Mouse (Mus musculus): ENCODE measurements around the gene Igfn1.
A peak's percentile ranks its signal among the peaks of the same experiment; 100 is the strongest.

Igfn1 gene

DNA sequence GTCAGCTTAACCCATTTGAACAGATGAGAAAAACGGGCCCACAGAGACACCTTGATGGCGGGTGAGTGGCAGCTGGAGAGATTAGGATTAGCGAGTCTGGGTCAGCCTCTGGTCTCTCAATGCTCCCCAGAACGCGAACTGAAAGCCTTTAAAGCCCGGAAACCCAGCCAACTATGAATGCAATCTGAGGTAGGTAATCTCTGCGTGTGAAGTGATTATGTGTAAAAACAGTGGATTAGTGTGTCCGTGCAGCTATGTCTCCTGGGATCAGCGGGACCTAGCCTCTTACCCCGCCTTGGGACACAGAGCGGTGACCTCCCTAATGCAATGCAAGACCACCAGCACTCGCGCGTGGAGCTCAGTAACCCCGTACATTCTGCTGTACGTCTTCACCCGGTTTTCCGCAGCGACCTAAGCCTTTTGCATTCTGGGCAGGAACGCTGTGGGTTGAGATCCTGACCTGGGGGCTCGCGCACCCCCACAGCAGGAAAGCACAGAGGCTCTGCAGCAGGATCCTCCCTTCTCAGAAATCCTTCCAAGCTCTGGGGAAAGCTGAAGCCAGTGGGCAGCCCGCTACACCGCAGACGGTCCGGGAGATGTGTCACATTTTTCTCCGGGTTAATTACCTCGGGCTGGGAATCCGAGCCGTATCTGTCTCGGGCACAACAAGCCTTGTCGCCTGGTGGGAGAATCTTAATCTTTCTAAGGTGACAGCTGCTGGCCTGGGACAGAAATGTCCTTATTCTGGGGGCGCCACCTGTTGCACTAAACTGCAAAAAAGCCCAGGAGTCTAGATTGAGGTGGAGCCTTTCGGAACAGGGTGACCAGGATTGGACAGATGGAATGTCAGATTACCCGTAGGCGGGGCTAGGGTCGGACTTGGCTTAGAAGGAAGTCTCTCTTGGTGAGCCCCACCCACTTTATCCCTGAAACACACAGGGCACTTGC lies 1.3 kb upstream of the Igfn1 start, which contains the start of gene Tmem9:
Gene Tmem9 (plus strand): TSS at position 940 of the 948 bp plus-strand sequence.
- peak; percentile 10 for DNase-seq

DNA sequence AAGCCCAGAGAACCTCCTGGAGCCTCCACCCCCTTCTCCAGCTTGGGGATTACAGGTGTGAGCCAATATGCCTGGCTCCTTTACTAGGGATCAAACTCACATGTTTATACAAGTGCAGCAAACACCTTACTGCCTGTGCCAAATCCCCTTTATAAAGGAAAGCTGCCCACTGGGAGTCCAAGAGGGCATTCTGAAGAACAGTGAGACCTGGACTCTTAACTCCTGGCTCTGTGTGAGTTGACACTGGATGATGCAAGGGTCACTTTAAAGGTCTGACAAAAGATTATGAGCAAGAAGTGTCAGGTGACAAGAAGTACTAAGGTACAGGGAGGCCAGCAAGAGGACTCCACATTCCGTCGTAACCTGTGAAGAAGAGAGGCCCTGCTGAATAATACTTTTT lies 4.7 kb downstream of the Igfn1 start:
- DNase-seq, result no peak

DNA sequence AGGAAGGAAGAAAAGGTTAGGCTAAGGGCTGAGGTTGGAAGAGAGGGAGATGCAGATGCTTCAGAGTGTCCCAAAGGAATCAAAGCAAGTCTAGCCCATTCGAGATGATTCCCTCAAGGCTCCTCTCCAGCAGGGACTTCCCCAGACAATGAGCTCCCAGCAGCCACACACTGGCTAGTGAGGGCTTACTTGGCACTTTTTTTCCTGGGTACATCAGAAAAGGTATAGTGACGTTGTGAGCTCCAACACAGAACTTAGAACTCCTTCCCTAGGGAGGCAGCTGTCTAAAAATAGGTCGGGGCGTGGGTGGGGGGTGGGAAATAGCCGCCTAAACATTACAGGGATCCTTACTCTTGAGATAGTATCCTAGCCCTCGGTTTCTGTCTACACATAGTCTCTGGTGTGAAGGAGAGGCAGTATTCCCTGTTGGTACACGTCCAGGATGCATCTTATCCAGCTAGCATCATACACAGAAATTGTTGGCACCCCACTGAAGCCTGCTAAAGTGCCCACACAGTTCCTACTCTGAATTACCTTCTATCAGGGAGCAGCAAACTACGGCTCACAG lies 6.3 kb downstream of the Igfn1 start:
- DNase-seq, result no peak

DNA sequence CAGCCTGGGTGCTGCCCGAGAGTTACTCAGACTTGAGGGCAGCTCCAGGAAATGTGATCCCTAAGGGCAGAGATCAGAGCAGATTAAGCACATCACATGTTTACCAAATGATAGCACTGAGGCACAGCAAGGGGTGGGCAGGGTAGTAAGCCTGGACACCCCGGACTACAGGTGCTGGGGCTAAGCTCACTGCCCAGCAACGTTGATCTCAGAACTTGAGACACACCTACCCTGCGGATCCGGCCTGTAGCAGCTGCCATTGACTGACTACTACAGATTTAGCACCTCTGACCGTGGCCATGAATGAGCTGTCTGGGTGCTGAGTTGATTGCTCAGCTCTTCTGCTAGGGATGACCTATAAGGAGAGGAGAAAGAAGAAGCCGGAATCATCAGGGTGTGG lies 8.6 kb downstream of the Igfn1 start:
- no peak for DNase-seq

DNA sequence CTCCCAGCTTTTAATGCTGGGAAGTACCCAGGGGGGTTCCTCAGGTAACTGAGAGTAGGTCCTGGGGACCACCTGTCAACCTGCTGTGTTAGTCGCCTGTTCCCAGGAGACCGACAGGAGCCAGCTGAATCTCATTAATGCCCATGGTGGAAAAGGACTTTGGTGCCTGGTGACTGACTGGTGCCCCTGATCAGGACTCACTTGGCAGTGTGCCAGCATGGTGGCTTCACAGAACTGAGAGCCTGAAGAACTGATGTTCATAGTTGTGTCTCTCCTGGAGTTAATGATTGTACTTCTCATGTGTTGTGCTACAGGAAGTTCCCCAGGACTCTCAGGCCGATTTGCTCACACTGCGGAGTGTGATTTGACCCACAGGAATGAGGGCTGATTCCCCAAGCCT lies 12.7 kb downstream of the Igfn1 start:
- no peak for DNase-seq

DNA sequence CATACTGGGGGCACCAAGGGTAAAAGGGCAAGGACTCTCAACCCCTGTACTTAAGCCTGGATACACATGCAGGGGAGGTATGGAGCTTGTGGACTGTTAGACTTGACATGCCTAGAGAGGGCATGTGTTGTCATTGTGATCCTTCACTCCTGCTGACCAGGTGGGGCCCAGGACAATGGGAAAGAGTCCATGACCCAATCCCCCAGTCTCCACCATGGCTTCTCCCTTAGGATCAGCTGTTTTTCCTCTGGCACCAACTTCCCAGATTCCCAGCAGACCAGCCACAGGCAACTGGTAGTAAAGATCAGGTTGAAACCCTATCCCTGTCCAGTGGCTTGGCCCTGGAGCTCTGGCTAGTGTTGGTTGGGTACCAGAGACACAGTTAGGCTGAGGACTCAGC lies 16.3 kb downstream of the Igfn1 start:
- DNase-seq, result no peak

DNA sequence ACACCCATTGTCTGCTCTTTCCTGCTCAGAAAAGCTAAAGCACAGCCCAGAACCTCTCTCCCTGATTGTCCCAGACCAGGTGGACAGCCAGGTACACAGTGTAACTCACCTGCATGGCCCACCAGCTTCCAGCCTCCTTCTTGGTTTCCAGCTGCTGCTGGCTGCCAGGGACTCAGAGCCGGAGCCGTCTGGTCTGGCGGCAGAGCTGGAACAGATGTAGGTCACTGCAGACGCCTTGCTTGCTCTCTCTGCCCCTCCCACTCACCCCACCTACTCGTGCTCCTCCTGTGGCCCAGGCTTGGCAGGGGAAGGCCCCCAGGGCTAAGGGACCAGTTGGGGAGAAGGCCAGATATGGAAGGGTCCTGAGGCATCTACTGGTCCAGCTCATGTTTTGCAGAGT lies 22.0 kb downstream of the Igfn1 start:
- no peak for DNase-seq

DNA sequence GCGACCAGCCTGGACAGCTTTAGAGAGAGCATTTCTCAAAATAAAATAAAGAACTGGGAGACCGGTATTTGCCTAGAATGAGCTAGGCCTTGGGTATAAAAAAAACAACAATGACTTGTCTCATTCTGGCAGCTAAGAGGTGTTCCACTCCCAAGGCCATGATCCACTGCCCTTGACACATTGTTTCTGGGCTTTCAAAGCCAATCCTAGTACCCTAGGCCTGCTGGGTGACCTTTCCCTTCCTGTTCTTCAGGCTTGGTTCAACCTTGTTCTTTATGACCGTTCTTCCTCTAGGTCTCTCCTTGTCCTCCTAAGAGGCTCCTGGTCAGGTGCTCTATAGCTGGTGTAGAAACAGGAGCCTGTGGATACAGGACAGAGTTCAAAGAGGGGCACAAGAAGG lies 33.6 kb downstream of the Igfn1 start:
- no peak for DNase-seq

DNA sequence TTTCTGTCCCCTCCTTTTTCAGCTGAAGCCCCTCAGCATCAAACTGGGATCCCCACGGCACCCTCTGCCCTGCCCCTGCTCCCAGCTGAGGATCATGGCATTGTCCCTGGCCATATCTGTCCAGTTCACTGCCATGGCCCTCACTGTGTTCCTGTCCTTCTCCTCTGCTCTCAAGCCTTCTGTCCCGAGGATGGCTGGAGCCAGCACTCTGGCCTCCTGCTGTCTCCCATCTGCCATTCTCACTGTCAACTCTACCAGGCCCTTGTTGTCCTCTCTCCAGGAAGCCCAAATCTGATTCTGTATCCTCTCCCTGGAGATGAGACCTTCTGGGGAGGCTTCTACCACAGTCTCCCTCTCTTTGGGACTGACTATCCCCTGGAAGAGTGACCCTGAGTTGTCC lies 35.7 kb downstream of the Igfn1 start:
- DNase-seq, result peak; percentile 66

DNA sequence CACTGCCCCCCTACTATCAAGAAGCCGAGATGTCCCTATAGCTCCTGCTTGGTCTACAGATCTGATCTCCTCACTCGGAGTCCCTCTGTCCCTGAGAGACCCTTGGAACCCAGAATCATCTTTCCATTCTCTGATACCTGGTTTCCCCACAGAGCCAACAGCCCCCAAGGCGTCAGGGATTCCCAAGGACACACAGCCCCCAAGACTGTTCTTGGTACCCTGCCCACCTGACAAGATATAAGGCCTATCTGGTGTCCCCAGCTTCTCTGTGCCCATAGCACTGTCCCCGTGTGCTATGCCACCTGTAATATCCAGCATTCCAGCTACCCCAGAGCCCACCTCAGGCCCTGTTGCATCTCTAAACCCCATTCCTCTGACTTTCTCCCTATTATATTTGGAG lies 38.4 kb downstream of the Igfn1 start:
- DNase-seq, result no peak

DNA sequence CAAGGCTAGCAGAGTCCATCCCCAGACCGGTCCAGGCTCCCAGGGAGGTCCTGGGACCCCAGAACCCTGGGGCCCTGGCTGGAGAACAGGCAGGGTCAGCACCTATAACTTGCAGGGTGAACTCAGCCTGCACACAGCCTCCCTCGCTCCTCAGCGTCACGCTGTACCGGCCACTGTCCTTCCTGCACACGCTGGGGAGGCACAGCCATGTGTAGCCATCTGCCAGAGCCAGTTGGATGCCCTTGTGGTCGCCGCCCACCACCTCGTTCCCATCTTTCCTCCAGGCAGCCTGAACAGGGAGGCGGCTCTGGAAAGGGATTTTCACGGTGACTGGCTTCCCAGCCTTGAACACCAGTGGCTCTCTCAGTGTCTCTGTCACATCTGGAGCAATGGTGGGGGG lies 41.6 kb downstream of the Igfn1 start:
- DNase-seq, result no peak

DNA sequence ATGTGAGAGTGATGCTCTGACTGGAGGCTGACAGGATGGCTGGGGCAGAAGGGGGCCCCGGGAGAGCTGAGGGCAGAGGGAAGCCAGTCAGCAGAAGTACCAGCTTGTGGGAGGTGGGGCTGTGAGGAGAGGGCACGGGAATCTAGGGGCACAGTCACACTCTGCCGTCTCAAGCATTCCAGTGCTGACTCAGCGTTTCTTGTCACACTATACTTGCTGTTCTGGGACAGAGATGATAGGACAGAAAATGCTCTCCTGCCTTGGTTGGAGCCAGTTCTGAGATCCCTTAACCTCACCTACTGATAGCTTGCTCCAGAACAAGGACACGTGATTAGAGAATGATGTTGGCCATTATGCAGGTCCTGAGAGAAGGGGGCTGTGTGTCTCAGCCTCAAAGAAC lies 43.0 kb downstream of the Igfn1 start:
- DNase-seq, result no peak

DNA sequence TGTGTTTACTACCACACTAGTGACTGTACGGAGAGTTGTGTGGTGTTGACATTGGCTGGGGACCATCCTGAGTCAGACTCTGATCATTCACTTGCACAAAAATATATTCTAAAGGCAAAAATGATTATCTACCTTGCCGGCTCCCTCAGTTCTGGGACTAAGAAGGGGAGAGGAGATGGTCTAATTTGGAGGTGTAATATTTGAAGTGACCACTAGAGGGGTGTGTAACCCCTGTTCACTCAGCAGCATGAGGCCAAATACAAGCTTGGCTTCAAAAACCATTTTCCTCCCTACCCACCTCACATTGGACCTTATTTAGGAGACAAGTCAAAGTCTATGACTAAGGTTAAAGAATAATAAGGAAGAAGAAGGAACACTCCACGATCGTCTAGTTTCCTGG lies 47.7 kb downstream of the Igfn1 start:
- DNase-seq, result peak; percentile 41

DNA sequence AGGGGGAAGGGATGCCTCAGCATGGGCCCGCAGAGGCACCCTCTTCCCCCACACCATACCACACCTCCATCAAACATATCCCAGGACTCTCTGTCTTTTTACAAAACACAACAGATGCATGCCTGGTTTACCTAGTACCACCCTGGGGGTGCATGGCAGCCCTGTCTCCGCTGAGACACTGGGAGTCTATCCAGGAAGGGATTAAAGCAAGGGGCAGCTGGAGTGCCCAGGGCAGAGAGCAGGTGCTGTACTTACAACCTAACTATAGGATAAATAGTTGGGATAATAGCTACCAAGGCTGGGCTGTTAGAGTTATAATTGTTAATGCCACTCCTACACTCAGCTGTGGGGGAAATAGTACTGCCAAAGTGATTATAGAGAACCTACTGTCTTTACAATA lies 57.3 kb downstream of the Igfn1 start:
- no peak for DNase-seq

DNA sequence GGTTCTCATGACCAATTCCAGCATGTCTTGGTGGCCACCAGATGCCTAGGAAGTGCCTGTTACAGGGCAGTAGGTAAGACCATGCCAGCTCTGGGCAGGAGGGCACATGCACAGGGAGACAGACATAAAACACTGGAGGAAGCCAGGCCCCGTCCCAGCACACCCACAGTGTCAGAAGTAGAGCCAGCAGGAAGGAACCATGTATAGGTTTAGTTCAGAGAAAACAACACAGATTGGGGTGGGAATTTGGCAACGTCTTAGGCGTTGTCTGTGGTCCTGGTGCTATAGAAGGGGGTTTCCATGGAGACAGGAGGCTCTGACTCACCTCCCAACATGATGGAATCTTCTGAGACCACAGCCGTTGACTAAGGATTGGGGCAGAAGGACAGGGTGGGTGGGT lies 59.9 kb downstream of the Igfn1 start:
- no peak for DNase-seq

DNA sequence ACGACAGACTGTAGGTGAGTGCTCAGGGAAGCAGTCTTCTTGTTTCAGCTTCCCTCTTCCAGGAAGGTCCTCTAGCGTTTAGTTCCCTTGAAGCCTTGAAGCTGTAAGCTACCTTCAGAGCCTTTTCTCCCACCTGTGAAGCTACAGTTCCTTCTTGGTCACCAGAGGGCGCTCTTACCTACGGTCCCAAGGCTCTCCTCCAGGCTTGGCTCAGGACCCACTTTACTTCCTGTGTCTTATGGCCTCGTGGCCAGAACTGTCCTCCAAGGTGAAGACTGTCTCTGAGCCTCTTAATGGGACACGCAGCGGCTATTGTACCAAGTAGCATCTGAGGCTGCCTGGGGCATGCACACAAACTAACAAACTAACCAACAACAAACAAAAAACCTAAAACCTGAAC lies 60.4 kb downstream of the Igfn1 start:
- DNase-seq, result peak; percentile 29

DNA sequence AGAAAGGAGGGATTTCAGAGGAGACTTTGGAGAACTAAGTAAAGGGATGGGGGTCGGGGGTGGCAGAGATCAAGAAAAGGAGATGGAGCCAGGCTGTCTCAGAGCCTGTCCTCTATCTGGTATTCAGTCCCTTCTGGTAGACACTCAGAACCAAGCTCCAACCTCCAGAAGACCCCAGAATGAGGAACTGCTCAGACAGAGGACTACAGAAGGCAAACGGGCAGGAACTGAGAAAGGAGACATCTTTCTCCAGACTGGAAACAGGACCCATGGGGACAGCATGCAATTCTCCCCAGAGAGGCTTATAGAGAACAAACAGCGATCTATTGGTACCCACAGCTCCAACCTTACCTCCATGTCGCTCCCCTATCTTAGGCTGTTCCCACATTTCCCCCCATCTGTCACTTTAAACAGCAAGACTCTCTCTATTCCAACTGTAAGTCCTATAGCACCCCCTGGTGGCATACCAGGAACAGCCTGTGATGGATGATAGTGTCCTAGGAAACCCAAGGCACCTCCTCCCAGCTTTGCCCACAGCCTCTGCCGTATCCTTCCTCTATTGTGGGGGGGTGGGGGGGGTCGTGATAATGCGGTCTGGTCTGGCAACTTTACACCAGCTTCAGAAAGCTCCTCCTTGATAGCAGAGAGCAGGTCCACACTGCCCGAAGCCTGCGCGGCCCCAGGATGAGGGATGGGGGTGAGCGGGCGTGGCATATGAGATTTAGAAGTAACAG lies 61.4 kb downstream of the Igfn1 start:
- DNase-seq, result peak; percentile 82

DNA sequence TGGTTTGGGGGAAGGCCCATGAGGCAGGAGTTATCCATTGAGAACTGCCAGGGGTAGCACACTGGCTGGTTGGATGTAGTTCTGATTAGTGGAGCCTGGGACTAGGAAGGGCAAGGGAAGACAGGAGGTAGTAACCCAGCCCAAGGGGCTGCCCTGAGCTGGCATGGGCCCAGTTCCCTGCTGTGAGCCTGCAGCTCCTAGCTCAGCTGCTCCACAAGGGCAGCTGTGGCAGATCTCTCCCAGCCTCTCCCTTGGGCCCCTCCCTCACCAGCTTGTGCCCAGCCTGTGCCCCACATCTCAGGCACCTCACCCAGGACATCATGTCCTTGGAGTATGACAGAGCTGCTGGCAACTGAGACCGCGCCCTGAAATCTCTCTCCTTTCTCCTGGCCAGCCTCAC lies 62.4 kb downstream of the Igfn1 start:
- DNase-seq, result no peak

DNA sequence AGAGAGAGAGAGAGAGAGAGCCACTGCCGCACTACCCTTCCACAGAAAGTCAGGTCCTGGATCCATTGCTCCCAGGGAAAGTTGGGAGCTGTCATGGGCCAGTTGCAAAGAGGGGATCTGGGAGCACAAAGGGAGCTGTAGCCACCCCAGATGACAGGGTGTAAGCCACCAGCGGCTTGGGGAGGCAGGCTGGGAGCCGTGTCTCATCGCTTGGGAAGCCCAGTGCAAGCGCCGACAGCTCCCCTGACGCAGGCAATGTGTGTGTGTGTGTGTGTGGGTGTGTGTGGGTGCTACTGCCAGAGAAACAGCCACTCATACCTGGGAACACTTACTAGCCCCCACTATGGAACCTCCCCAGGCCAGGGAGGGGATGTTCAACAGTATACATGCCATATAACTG lies 64.0 kb downstream of the Igfn1 start:
- DNase-seq, result no peak

DNA sequence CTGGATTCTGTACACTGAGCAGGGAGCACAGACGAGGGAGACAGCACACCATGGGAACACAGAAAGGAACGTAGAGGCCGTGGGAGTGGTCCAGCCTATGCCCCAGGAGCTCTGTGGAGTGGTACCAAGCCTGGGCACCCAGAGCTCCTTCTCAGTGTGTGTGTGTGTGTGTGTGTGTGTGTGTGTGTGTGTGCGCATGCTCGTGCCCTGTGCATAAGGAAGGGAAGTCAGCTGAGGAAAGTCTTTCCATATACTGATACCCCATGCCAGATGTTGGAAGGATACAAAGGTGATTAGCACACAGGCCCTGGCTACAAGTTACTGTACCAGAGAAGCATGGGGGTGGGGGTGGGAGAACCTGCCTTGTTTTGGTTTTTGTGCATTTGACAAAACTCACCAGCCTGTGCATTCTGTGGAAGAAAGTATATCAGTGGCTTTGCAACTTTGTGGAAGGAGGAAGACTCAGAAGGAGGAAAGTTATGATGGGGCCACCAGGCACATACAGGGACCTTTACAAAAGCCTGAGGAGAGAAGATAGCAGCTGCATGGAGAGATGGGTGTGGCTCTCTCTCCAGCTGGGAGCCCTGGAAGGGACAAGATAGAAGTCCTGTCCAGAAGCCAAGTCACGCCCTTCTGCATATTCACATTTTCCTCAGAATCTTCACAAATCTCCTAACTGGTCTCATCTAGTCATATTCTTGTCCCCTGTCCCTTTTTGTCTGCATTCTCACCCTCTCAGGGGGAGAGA lies 64.7 kb downstream of the Igfn1 start:
- no peak for DNase-seq

DNA sequence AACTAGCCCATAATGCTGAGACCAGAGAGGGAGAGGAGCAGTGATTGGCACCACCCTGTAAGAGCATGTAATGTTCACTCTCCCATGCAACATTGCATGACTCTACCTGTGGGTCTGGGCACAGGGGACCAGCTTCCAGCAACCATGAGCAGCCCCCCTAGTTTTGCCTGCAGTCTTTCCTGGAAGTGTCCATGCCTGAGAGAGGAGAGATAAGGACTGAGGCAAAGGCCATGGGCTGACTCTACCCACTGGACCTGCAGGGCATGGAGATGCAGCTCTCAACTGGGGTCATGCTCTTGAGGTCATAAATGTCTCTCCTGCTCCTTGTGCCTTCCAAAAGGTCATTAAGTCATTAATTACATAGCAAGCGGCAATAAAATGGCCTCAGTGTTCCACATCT lies 70.1 kb downstream of the Igfn1 start:
- DNase-seq, result no peak

DNA sequence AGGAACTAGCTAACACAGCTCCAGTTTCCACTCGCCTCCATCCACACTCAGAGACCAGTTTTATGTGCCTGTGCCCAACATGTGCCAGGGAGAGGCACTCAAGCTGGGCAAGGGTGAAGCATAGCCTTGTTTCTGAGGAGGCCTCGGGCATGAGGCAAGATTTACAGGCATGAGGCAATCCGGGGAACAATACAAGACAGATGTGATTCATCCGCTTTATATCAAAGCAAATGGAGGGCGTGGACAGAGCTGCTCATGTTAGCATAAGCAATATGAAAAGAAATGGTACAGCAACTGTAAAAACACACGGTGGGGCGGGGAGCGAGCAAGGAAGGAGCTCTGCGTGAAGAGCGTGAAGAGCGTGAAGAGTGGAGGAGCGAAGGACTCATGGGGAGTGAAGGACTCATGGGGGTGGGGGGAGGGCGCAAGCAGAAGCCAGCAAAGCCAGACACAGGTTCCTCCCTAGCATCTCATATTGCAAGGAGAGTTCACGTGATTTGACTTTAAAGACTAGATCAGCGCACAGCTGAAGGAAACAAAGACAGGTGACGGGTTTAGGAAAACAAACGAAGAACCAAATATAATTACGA lies 72.3 kb downstream of the Igfn1 start:
- no peak for DNase-seq

DNA sequence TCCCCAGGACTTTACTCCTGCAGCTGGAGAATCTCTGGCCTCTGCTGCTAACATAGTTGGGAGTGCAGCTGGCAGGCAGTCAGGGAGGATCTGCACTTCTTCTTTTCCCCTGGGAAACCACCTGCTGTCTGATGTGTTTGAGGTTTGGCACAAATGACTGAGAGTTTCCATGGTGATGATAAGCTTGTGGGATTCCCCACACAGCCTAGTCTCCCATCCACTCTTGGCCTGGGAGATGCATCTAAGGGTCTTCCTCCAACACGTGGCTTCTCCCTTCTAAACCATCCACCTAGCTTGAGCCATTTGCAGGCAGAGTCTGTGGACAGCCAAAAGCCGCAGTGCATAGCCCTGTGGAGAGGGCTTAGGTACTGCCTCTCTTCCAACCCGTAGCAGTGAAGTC lies 76.3 kb downstream of the Igfn1 start:
- no peak for DNase-seq

All from cerebellum, adult 8-10 months (tissue).